Mouse (Mus musculus): ENCODE measurements around the gene Tcf7l2.

Tcf7l2 gene

DNA sequence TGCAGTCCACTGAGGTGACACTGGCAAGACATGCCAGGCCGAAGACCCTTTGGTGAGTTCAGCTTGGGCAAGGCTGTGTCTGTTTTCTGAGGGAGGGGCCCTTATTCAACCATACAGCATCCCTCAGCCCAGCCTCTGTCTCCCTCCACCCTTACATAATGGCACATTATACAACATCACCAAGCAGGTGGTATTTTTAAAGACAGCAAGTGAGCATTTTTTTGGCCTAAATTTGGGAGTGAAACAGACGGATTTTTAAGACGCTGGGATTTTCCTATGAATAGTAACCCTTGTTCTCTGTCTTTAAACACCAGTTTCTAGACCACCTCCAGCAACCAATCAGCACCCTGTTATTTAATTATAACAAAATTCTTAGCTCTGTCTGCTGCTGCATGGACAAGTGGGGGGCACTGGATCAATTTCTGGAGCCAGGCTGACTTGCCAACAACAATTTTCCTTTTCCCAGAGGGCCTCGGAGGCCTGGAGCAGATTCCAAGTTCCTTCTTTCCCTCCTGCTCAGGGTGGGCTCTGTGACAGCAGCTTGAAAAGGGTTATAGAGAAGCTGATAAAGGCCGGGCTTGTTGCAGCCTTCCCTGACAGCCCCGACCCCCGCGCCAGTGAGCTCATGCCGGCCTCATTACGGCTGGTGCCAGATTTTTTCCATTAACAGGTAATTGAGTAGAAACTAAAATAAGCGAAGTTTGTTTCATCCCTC lies 199.1 kb downstream of the Tcf7l2 start:
- DNase-seq (ENCODE audit: low spot score in 2 of 2): no peak

DNA sequence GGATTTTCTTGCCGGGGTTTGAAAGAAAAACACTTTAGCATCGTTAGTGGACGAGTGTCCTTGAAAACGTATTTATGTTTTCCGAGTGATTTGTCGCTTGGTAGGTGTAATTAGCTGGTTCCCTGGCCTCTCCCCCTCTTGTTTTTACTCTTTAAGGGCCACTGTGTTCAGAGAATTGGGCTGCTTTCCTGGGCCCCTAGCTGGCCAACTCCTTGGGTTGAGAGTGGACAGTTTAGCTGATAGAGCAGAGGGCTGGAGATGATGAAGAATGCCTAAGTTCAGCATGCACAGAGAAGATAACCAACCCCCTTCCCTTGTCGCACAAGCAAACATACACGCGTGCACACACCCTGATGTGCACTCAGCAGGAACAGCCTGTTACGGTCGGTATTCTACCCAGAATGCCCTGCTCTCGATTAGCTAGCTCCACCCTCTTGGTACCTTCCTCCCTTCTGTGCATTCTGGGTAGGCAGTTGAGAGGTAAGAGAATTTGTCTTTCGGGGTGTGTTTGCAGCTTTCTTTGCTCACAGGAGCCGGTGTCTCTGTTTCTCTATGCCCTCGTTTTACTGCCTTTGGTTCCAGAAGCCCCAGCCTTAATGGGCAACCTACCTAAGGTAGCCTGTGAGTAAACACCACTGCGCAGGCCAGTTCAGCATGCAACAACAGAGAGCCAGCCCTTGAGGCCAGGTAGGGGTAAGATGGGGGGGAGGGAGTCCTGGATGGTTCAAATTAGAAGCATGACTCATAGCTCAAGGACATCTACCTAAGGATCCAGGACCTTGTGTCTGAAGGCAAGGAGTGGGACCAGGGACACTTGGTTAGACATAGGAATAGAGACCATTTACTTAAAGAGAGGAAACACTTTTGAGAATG lies 199.9 kb downstream of the Tcf7l2 start:
- peak in 1 of 2 experiments; percentile 57 for DNase-seq (ENCODE audit: low spot score in 2 of 2)

DNA sequence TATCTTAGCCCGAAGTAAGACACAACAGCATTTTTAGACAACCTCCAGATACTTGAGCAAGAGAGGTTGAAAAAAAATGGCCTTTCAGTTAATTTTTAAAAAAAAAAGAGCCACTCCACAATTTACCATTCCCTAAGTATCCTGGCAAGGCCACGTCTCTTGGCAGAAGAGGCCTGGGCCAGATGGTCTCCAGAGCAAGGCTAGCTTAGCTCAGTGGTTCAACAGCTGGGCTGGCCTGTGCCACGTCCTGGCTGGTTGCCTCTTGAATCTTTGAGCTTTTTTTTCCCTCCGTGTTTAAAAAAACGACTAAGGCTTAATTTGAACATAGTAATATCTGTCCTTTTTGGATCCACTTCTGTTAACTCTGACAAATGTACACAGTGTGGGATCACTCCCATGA lies 209.8 kb downstream of the Tcf7l2 start:
- no peak for DNase-seq (ENCODE audit: low spot score in 2 of 2)

DNA sequence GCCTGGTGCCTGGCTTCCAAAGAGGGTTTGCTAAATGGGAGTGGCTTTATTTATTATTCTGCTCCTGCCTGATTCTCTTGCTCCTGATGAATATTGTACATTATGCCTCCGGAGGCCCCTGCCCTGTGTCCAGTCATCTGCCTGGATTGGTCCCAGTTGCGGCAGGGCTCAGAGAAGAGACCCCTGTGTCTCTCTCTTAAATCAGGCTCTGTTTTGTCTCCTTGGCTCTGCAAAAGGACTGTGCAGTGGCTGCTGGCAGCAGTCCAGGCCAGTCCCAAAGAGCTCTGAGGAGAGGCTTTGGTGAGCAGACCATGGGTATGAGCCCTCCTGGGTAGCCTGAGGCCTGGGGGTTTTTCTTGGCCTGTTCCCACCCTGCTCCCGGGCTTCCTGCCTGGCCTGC lies 211.6 kb downstream of the Tcf7l2 start:
- DNase-seq (ENCODE audit: low spot score in 2 of 2): no peak

DNA sequence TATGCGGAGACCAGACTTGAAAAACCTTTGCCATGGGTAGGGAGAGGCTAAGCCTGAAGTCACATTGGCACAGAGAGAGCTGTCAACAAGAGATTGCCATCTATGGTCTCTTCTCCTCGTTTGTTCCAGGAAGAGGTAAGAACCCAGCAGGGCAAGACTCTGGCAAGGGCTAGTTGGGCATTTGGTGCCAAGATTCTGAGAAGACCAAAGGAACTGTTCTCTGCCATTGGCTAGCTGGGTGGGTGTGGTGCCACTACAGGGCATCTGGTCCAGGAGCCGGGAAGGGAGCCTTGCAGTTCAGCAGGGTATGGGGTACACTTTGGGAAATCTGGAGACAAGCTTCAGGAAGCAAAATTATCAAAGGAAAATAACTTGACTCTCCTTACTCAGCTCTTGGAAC lies 213.5 kb downstream of the Tcf7l2 start:
- no peak for DNase-seq (ENCODE audit: low spot score in 2 of 2)

DNA sequence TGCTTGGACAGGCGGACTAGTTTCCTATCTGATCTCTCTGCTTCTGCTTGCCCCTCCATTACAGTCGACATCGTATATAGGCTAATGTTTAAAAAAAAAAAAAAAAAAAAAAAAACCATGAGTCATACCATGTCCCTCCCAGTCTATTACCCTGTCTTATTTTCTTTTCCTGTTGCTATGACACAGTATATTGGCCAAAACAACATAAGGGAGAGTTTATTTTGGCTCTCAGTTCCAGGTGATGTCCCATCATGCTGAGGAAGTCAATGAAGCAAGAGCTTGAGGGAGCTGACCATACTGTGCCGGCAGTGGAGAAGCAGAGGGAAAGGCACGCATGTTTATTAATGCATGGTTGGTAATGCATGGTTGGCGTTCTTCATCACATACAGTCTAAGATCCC lies 215.1 kb downstream of the Tcf7l2 start:
- no peak for DNase-seq (ENCODE audit: low spot score in 2 of 2)

DNA sequence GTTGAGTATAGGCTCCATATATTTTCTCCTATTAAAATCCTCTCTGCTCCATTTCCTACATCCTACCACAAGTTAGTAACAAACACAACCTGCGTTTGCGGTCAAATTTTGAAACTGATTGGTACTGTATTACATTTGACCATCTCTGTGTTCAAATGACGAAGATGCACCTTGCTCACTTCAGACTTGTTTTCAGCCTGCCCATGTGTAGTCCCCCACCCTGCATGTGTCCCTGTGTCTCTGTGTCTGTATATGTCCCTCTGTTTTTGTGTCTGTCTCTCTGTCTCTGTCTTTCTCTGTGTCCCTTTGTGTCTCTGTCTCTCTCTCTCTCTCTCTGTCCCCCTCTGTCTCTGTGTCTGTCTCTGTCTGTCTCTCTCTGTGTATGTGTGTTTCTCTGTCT lies 222.8 kb downstream of the Tcf7l2 start:
- DNase-seq (ENCODE audit: low spot score in 2 of 2): no peak

DNA sequence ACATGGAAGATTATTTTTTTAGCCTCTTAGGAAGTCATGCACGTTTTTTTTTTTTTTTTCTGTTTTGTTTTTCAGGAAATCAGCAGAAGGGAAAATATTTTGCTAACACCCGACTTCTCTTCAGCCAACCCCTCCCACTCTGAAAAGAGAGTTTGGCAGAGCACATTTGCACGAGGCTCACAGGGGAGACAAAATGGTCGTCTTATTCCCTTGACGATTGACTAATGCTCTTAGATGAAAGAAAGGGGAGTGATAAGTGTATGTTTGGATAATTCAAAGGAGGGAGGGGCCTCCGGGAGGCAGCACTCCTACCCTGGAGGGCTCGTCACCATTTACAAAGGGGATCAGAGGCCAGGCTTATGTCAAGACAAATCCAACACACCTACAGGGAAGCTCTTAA lies 224.4 kb downstream of the Tcf7l2 start:
- DNase-seq (ENCODE audit: low spot score in 2 of 2): no peak

DNA sequence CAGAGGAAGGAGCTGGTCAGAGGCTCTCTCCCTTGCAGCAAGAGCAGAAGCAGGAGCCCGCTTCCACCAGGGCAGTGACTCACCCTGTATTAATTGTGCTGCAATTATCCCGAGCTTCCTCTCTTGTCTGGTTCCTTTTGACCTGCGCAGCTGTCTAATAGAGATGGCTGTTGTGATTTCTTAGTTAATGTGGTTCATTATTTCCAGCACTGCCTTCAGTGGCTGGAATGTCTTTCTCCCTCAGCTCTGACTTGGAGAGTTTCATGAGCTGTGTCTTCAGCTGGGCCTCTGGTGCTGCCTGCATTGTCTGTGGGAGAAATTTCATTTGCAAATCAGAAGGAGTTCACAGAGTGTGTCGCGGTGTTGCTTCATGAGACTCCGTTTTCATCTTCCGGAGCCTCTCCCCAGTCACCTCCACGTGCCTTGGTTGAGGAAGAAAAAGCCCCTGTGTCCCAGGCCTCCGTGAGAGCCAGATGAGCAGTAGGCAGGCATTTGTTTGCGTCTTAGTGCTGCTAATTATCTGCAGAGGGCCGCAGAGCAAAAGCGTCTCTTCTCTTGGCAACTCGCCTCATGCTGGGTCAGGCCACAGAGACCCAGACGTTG lies 228.4 kb downstream of the Tcf7l2 start:
- DNase-seq (ENCODE audit: low spot score in 2 of 2): no peak

DNA sequence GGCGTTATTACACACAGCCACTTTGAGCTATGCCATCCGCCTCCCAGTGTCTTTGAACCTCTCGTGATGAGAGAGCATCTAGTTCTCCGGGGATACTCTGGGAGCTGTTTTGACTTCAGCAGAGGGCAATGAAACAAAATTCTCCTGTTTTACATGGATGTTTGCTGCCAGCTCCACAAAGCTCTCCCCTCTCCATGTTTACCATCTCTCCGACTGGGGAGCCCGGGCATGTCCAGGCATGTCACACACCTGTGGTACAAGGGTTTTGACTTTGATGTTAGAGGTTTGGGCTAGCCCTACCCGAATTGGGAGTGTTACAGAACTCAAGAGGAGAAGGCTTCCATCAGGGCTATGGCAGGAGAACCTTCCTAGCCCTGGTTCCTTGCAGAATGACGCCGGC lies 234.5 kb downstream of the Tcf7l2 start:
- no peak for DNase-seq (ENCODE audit: low spot score in 2 of 2)

All from spleen, postnatal 10 days (tissue).